Mouse (Mus musculus): Measurements from ENCODE around the gene Tshz2.

DNA sequence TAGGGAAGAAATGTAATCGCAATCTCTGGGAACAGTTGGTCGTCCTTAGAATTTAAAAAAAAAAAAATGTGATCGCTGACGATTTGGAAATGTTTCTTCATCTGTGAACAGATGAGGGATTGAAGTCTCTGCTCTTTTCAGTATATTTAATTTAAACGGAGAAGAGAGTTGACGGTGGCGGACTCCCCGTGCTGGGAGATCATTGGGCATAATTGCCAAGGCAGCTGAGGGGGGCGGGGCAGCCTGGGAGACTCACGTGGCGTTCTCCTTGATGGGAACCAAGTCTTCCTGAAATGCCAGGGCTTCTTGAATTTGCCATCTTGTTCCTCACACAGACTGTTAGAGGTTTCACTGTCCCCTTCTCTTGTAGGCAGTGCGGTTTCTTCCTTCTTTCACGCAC lies 404.5 kb downstream of the Tshz2 start:
- no peak for TF ChIP-seq POLR2A (IDR thresholded peaks at IDR 0.05; ENCODE audit: borderline replicate concordance, extremely low read depth, low read depth, low read length)
- TF ChIP-seq CTCF (IDR thresholded peaks at IDR 0.05; ENCODE audit: insufficient read depth, low read length): no peak

All from lung, adult 2 months (tissue).